Mouse (Mus musculus) midbrain, embryonic 13.5 days (tissue): ENCODE results near the gene Pdxk. TPM values are rescaled to one million over a fixed set of nuclear protein-coding genes. Genes with fewer than 3 reads are reported as not detected.

ENCODE experiments used
- ATAC-seq: fragments of 200-750 bp; cut with Nextera tagmentation; 2 replicates; pipeline ENCODE4 v1.8.0; 2017; ENCODE audit warnings: mild to moderate bottlenecking, moderate TSS enrichment, moderate library complexity
- H3K27ac ChIP-seq: fragments of 300-500 bp; sonication (generic); 2 replicates; pipeline ENCODE4 v1.5.1; 2015; ENCODE audit warnings: inconsistent platforms, mild to moderate bottlenecking, moderate library complexity
- H3K27me3 ChIP-seq: fragments of 300-500 bp; sonication (generic); 2 replicates; pipeline ENCODE4 v1.6.1; 2015; ENCODE audit warnings: mild to moderate bottlenecking, inconsistent platforms
- H3K36me3 ChIP-seq: fragments of 300-500 bp; sonication (generic); 2 replicates; pipeline ENCODE4 v1.6.1; 2015; ENCODE audit warnings: mild to moderate bottlenecking, inconsistent platforms
- H3K4me1 ChIP-seq: fragments of 300-500 bp; sonication (generic); replicated peaks from 2 replicates; pipeline ENCODE4 v1.6.1; 2015; ENCODE audit warnings: inconsistent platforms
- H3K4me2 ChIP-seq: fragments of 300-500 bp; sonication (generic); replicated peaks from 2 replicates; pipeline ENCODE4 v1.6.1; 2015; ENCODE audit warnings: moderate library complexity, mild to moderate bottlenecking, inconsistent platforms
- H3K4me3 ChIP-seq: fragments of 300-500 bp; sonication (generic); replicated peaks from 2 replicates; pipeline ENCODE4 v1.5.1; 2015; ENCODE audit warnings: mild to moderate bottlenecking, inconsistent platforms
- H3K9ac ChIP-seq: fragments of 300-500 bp; sonication (generic); replicated peaks from 2 replicates; pipeline ENCODE4 v1.6.1; 2015; ENCODE audit warnings: mild to moderate bottlenecking, inconsistent platforms
- H3K9me3 ChIP-seq: fragments of 300-500 bp; sonication (generic); 2 replicates; pipeline ENCODE4 v1.6.1; 2016; ENCODE audit warnings: mild to moderate bottlenecking, inconsistent platforms
- WGBS: fragments of 180-500 bp; shearing (Covaris S2); methylation state at CpG from one replicate; pipeline ENCODE4 v1.1.7; 2015; 5-methylcytosine and 5-hydroxymethylcytosine counted together
- polyA plus RNA-seq: library from polyadenylated mRNA; unstranded; fragments of >200 nt; fragmentation: Nextera tagmentation; extraction: Ambion mirVana; gene quantifications from 2 replicates; pipeline ENCODE4 v1.2.1, GENCODE M21; 2015

Pdxk gene
- polyA plus RNA-seq, 1 experiment from 2014 or later, result 16.6 TPM

- no peaks in the 10 kb centered on the region for H3K27me3 ChIP-seq
- H3K27ac ChIP-seq, result peak within 1 kb of the TSS; percentile 85
- under 1% methylated on average over 70 of the region's 70 CpGs for WGBS
- H3K4me3 ChIP-seq, result peak within 1 kb of the TSS; percentile 69
- peak within 1 kb of the TSS; percentile 79 for H3K9ac ChIP-seq
- H3K4me1 ChIP-seq, result peaks cover 19% of the 10 kb centered on the region
- H3K36me3 ChIP-seq, result peaks cover 34% of the 10 kb centered on the region
- H3K9me3 ChIP-seq, result no peaks in the 10 kb centered on the region
- H3K4me2 ChIP-seq, result peak within 1 kb of the TSS; percentile 78
- peak; percentile 96 for ATAC-seq
Measured at GRCm38 (mm10) chr10:78412319-78413151, 52.2 kb downstream of the Pdxk start, which contains the start of gene Rrp1. Rrp1 (minus strand) TSS chr10:78413043.

- Histone ChIP-seq H3K4me2 (peak overlapping the region; percentile 78), H3K4me1 (peaks cover 19% of the 10 kb centered on the region), H3K36me3 (peaks cover 41% of the 10 kb centered on the region), H3K27me3 (no peaks in the 10 kb centered on the region), H3K4me3 (peak overlapping the region; percentile 69), H3K27ac (peak overlapping the region; percentile 85; the same call in 1 of the 2 replicates), H3K9ac (peak overlapping the region; percentile 79), H3K9me3 (no peaks in the 10 kb centered on the region)
- ATAC-seq, result no peak
- WGBS, result 21% methylated on average over 8 of the region's 8 CpGs
Measured at GRCm38 (mm10) chr10:78411851-78412250, 52.9 kb downstream of the Pdxk start.

GRCm38 (mm10) chr10:78409035-78409788 lies 55.6 kb downstream of the Pdxk start:
- Histone ChIP-seq H3K4me2 (no peak overlapping the region), H3K4me3 (no peak overlapping the region), H3K27ac (no peak overlapping the region), H3K9ac (no peak overlapping the region), H3K36me3 (peaks cover 66% of the 10 kb centered on the region), H3K27me3 (no peaks in the 10 kb centered on the region), H3K4me1 (peaks cover 19% of the 10 kb centered on the region), H3K9me3 (no peaks in the 10 kb centered on the region)
- 91% methylated on average over 9 of the region's 9 CpGs for WGBS
- ATAC-seq, result no peak

- Histone ChIP-seq H3K4me2 (no peak overlapping the region), H3K9ac (no peak overlapping the region), H3K27ac (no peak overlapping the region), H3K4me1 (peaks cover 16% of the 10 kb centered on the region), H3K4me3 (no peak overlapping the region), H3K9me3 (no peaks in the 10 kb centered on the region), H3K27me3 (no peaks in the 10 kb centered on the region), H3K36me3 (peaks cover 87% of the 10 kb centered on the region)
- 91% methylated on average over 4 of the region's 4 CpGs for WGBS
- no peak for ATAC-seq
Measured at GRCm38 (mm10) chr10:78407132-78407531, 57.6 kb downstream of the Pdxk start.

GRCm38 (mm10) chr10:78406152-78406551 lies 58.6 kb downstream of the Pdxk start:
- H3K27ac ChIP-seq, result no peak overlapping the region
- no peak overlapping the region for H3K9ac ChIP-seq
- H3K4me3 ChIP-seq, result no peak overlapping the region
- peaks cover 6% of the 10 kb centered on the region for H3K4me1 ChIP-seq
- ATAC-seq, result no peak
- H3K36me3 ChIP-seq, result peaks cover 96% of the 10 kb centered on the region
- no peaks in the 10 kb centered on the region for H3K27me3 ChIP-seq
- H3K4me2 ChIP-seq, result no peak overlapping the region
- H3K9me3 ChIP-seq, result no peaks in the 10 kb centered on the region
- WGBS, result 92% methylated on average over 6 of the region's 6 CpGs

- no peaks in the 10 kb centered on the region for H3K9me3 ChIP-seq
- WGBS, result 93% methylated on average over 14 of the region's 14 CpGs
- no peak overlapping the region for H3K4me3 ChIP-seq
- no peak overlapping the region for H3K9ac ChIP-seq
- H3K4me1 ChIP-seq, result peaks cover 11% of the 10 kb centered on the region
- H3K27ac ChIP-seq, result no peak overlapping the region
- no peak for ATAC-seq
- no peaks in the 10 kb centered on the region for H3K27me3 ChIP-seq
- H3K4me2 ChIP-seq, result no peak overlapping the region
- peaks cover 83% of the 10 kb centered on the region for H3K36me3 ChIP-seq
Measured at GRCm38 (mm10) chr10:78402301-78402922, 62.4 kb downstream of the Pdxk start.

- 97% methylated on average over 2 of the region's 2 CpGs for WGBS
- Histone ChIP-seq H3K9ac (no peak overlapping the region), H3K36me3 (peaks cover 70% of the 10 kb centered on the region), H3K27me3 (no peaks in the 10 kb centered on the region), H3K4me3 (no peak overlapping the region), H3K4me2 (no peak overlapping the region), H3K4me1 (peaks cover 15% of the 10 kb centered on the region), H3K27ac (no peak overlapping the region), H3K9me3 (no peaks in the 10 kb centered on the region)
- no peak for ATAC-seq
Measured at GRCm38 (mm10) chr10:78401127-78401526, 63.6 kb downstream of the Pdxk start.

GRCm38 (mm10) chr10:78399090-78399657 lies 65.6 kb downstream of the Pdxk start:
- 33% methylated on average over 17 of the region's 17 CpGs for WGBS
- H3K9me3 ChIP-seq, result no peaks in the 10 kb centered on the region
- no peak overlapping the region for H3K4me3 ChIP-seq
- H3K4me2 ChIP-seq, result 0 out of 2 replicates have a peak overlapping the region, but pooled peaks have one; percentile 11
- H3K36me3 ChIP-seq, result peaks cover 53% of the 10 kb centered on the region
- H3K27me3 ChIP-seq, result no peaks in the 10 kb centered on the region
- no peak; the same call in 1 of the 2 replicates for ATAC-seq
- peaks cover 23% of the 10 kb centered on the region for H3K4me1 ChIP-seq
- H3K9ac ChIP-seq, result no peak overlapping the region
- peak overlapping the region; percentile 11; the same call in 1 of the 2 replicates for H3K27ac ChIP-seq

GRCm38 (mm10) chr10:78396625-78396885 lies 68.2 kb downstream of the Pdxk start:
- ATAC-seq, result peak; percentile 61
- Histone ChIP-seq H3K4me2 (peak overlapping the region; percentile 39), H3K4me1 (peaks cover 23% of the 10 kb centered on the region), H3K27me3 (peaks cover 12% of the 10 kb centered on the region), H3K9me3 (no peaks in the 10 kb centered on the region), H3K4me3 (no peak overlapping the region), H3K27ac (no peak overlapping the region), H3K36me3 (peaks cover 26% of the 10 kb centered on the region), H3K9ac (no peak overlapping the region)
- 47% methylated on average over 4 of the region's 4 CpGs for WGBS

GRCm38 (mm10) chr10:78395819-78396624 lies 68.8 kb downstream of the Pdxk start:
- Histone ChIP-seq H3K36me3 (peaks cover 21% of the 10 kb centered on the region), H3K4me3 (0 out of 2 replicates have a peak overlapping the region, but pooled peaks have one; percentile 7), H3K9ac (peak overlapping the region; percentile 49; the same call in 1 of the 2 replicates), H3K4me1 (peaks cover 23% of the 10 kb centered on the region), H3K27me3 (peaks cover 18% of the 10 kb centered on the region), H3K9me3 (no peaks in the 10 kb centered on the region), H3K4me2 (peak overlapping the region; percentile 39), H3K27ac (peak overlapping the region; percentile 76)
- peak; percentile 85 for ATAC-seq
- WGBS, result 2% methylated on average over 17 of the region's 17 CpGs

GRCm38 (mm10) chr10:78395377-78395776 lies 69.4 kb downstream of the Pdxk start:
- Histone ChIP-seq H3K9ac (peak overlapping the region; percentile 49; the same call in 1 of the 2 replicates), H3K27me3 (peaks cover 24% of the 10 kb centered on the region), H3K27ac (peak overlapping the region; percentile 76), H3K4me1 (peaks cover 23% of the 10 kb centered on the region), H3K4me2 (peak overlapping the region; percentile 39; the same call in 1 of the 2 replicates), H3K36me3 (peaks cover 15% of the 10 kb centered on the region), H3K4me3 (no peak overlapping the region), H3K9me3 (no peaks in the 10 kb centered on the region)
- 70% methylated on average over 3 of the region's 3 CpGs for WGBS
- peak; percentile 11 for ATAC-seq
